Mouse (Mus musculus): ENCODE results near the gene Ern1. TPM values are rescaled to one million over a fixed set of nuclear protein-coding genes. Genes with fewer than 3 reads are reported as not detected.

Gene Ern1
- total RNA-seq (2021), result 1 to 10 TPM; 8.7 to 9.8 TPM

DNA sequence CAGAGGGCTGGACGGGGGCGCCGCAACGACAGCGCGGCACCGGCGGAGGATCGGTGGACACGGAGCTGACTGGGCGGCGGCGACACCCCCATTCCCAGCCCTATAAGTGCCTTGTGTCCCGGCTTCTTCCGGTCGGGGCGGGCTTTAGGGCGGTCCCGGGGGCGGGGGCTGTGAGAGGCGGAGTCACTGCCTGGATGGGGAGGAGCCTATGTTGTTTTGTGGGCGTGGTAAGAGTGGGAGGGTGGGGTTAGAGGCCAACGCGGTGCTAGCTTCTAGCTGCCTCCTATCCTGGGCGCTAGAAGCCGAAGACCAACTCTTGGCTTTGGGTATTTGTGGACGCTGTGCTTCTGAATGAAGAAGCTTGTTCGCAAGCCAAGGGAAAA lies at the start of gene Ern1:
TSS of gene Ern1 (minus strand) at position 120 of the 383 bp plus-strand sequence.
- DNase-seq, result peak; percentile 98

DNA sequence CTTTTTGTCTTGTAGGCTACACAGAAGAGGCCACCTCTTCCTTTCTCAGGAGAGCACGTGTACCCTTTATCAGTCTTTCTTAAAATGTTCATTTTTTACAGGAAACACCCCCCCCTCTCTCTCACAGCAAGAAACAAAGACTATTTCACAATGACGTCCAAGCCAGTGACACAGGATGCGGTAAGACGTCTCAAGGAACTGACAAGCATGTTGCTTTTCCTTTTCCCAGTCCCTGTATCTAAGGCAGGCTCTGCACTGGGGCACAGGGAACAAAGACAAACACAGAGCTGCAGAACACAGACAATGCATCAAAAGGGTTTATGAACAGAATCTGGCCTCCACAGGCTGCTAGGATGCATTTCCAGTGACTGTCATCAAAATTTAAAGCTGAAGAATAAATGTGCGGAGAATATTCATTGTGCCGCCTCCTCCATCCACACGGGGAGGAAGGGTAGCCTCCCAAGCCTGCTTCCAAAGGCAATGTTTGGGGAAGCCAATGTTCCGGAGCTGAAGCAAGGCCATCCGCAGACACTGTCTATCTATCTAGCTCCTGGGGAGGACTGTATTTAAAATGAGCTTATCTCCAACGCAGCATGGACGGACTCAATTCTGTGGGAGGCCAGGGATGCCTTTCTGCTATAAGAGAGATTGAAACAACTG lies 48.7 kb upstream of the Ern1 start:
- DNase-seq, result no peak

DNA sequence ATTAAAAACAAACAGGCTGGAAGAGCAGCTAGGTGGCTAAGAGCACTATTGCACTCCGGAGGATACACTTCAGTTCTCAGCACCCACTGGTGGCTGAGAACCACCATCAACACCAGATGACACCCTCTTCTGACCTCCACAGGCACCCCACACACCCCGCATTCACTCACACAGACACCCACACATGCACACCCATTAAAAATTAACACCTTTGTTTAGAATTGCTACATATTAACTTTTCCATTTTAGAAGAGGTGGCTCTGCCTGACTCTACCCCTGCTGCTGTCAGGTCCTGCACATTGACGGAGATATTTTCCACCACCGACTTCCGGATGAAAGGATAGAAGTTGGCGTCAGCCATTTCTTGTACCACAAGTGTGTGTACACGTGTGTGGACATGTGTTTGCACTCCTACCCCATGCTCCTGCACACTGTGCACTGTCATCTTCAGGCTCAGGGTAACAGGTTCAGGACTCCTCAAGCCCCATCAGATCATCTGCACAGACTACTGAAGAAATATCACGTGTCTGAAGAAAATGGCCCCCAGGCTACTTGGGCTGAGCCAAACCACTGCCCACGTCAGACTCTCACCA lies 48.1 kb upstream of the Ern1 start:
- no peak for DNase-seq

GRCm38 (mm10) chr11:106532248-106532790 lies 44.7 kb upstream of the Ern1 start:
- no peak for DNase-seq

DNA sequence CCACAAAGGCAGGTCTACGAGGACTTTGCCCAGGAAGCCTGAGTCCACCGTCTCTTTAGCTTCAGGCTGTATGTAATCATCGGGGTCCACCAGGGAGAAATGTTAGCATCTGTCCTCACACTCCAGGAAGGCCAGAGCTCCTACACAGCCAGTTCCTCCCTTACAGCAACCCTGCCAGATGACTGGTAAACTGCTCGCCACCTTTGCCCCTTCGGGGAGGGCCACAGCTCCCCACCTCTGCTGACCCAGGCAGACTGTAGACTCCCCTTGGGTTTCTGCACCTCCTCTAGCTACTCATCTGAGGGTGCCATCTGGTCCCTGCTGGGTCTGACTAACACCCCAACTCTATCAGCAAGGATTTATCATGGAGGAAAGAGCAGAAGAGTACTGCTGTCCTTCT lies 42.1 kb upstream of the Ern1 start:
- DNase-seq, result no peak

- DNase-seq, result no peak
Measured at GRCm38 (mm10) chr11:106529113-106529512, 41.5 kb upstream of the Ern1 start.

GRCm38 (mm10) chr11:106527926-106528325 lies 40.3 kb upstream of the Ern1 start:
- no peak for DNase-seq

DNA sequence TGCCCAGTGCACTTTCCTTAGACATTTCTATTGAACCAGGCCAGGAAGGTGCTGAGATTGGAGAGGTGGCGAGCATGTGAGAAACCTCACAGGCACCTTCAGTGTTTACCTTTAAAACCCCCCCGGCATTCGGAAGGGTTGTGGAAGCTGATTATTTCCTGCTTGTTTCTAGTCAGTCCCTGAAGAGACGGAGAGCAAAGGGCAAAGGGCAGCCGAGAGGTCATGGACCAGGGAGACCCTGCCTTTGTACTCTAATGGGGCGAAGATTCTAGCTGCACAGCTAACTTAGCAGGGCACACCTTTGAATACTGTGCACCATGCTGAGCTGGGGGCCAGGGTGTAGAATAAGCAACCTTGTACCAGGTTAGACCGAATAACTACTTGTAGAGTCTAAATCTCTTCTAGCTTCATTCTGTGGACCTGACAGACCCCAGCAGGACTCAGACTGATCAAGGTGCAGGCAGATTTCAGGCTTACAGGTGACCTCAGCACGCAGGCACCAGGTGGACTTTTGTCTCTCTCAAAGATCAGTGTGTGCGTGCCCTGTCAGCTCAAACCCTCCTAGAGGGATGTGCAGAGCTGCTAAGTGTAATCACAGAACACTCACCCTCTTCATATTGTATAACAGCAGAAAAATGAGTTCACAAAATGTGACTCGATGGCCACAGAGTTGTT lies 39.6 kb upstream of the Ern1 start:
- no peak for DNase-seq

- DNase-seq, result no peak
Measured at GRCm38 (mm10) chr11:106522538-106522937, 34.9 kb upstream of the Ern1 start.

GRCm38 (mm10) chr11:106521612-106522011 lies 34.0 kb upstream of the Ern1 start:
- DNase-seq, result peak; percentile 38

DNA sequence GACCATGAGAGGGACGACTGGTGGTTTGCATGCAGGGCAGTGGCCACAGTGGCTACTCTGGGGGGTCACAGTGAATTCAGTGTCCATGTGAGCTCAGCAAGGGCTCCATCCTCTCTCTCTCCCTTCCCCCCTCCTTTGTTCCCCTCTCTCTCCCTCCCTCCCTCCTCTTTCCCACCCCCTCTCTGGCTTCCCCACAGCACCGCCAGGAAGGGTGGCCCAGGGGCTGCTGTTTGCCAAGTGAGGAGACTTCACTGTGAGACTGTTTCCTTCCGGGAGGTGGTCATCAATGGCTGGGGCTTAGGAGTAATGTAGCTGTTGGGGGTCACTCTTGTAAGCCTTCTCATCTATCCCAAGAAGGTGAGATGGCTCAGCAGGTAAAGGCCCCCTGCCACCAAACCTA lies 32.8 kb upstream of the Ern1 start:
- DNase-seq, result no peak

DNA sequence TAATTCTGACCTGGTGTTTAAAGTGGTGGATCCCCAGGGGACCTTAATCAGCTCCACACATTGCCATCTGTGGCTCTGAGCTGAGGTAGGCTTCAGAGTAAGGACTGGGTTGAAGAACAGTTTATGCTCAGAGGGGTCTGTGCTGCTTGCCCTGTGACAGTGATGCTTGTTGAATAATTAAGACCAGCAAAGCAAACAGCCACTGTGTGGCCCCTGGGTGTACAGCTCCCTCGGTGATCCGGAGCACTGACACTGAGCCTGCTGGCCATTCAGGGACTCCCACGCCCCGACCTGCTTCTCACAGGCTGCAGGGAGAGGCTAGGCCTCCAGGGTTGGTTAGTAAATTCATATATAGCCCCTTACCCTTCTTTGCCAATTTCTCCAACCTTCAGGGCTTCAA lies 31.9 kb upstream of the Ern1 start:
- DNase-seq, result no peak

- no peak for DNase-seq
Measured at GRCm38 (mm10) chr11:106518391-106518790, 30.7 kb upstream of the Ern1 start.

- DNase-seq, result no peak
Measured at GRCm38 (mm10) chr11:106515079-106515745, 27.6 kb upstream of the Ern1 start.

- no peak for DNase-seq
Measured at GRCm38 (mm10) chr11:106514446-106514845, 26.8 kb upstream of the Ern1 start.

DNA sequence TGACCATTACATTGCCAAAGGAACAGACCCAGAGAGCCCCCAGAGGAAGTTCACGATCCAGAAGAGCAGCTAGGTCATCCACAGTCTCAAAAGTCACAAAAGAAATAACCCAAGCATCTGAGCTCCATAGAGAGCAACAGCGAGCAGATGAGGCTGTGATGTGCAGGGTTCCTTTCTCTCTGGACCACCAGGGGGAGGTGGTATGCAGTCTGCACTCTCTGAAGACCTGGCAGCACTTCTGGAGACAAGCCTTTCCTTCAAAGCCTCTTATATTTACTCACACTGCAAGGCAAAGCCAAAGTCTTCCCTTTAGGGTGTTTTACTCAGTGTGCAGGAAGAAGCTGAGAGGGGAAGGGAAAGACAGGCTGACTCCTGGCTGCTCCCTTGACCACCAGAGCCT lies 25.5 kb upstream of the Ern1 start:
- peak; percentile 81 for DNase-seq

- DNase-seq, result no peak
Measured at GRCm38 (mm10) chr11:106512006-106512390, 24.3 kb upstream of the Ern1 start.

DNA sequence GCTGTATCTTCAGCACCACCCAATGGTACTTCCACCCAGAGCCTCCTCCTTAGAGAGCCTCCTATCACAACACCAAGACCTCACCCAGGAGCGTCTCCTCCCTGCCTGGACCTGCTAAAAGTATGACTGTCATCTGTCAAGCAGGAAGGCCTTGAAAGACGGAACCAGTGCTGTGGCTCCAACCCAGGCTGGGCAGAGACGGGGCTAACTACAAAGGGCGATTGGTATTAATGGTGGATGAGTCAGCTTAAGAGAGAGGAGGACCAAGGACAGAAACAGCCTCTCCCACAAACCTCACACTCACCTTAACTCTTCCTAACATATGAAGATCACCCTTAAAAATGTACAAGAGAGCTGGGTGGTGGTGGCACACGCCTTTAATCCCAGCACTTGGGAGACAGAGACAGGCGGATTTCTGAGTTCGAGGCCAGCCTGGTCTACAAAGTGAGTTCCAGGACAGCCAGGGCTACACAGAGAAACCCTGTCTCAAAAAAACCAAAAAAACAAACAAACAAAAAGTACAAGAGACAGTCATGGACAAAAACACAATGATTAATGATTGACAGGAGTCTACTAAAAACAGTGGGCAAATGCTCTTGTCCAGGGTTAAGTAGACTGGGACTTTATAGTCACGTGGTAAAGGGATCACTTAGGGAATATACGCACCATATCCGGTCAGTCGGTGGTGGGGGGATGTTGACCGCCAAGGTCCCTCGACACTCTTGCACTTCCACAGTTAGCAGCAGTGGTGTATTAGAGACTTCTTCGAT lies 23.8 kb upstream of the Ern1 start:
- DNase-seq, result no peak

- DNase-seq, result no peak
Measured at GRCm38 (mm10) chr11:106507638-106508037, 20.0 kb upstream of the Ern1 start.

DNA sequence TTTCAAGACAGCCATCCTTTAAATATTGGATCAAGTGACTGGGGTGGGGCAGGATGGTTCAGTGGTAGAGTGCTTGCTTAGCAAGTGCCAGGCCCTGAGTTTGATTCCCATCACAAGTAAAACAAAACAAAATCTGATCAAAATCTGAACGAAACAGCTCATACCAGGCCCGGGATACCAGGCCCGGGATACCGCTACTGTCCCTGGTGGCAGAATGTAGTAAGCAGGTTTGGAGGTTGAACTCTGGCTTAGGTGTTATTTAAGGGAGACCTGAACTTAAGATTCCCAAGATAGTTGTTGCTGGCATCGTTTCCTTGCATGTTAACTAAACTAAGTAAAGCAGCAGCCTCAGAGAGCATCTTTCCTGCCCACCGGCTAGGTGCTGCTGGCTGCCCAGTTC lies 18.6 kb upstream of the Ern1 start:
- DNase-seq, result no peak

- no peak for DNase-seq
Measured at GRCm38 (mm10) chr11:106504129-106504528, 16.5 kb upstream of the Ern1 start.

DNA sequence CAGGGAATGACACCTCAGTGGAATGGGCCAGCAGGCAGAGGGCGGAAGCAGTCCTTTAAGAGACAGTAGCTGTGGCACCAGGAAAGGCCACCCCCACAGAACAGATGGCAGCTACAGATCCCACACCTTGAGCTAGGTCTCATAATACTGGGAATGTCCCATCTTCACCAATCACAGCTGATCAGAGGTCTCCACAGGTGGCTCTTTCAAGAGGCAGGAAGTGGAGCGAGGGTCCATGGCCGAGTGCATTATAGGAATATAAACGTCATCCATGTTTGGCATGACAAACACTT lies 15.7 kb upstream of the Ern1 start:
- DNase-seq, result no peak

Data from heart, postnatal 4 days (tissue).